Mouse (Mus musculus) olfactory bulb, adult 2 months (tissue): ENCODE measurements around the gene Slc4a3. TPM values are rescaled to one million over a fixed set of nuclear protein-coding genes. Genes with fewer than 3 reads are reported as not detected.

Source experiments
- H3K27ac ChIP-seq: fragments of 200-500 bp; 2 replicates; pipeline ENCODE4 v1.5.1; 2012; ENCODE audit warnings: low read depth, low read length; ENCODE audit not compliant: insufficient read depth
- H3K4me1 ChIP-seq: fragments of 200-500 bp; 2 replicates; pipeline ENCODE4 v1.6.1; 2012; ENCODE audit warnings: low read length; ENCODE audit not compliant: control insufficient read depth, insufficient read depth
- H3K4me3 ChIP-seq: fragments of 200-500 bp; 2 replicates; pipeline ENCODE4 v1.5.1; 2012; ENCODE audit warnings: mild to moderate bottlenecking, low read depth, low read length, moderate library complexity; ENCODE audit not compliant: insufficient read depth
- CTCF ChIP-seq: fragments of 200-500 bp; IDR thresholded peaks from 2 replicates; pipeline ENCODE4 v1.5.1; 2012; ENCODE audit warnings: low read depth, mild to moderate bottlenecking, low read length, moderate library complexity; ENCODE audit not compliant: insufficient read depth
- POLR2A ChIP-seq: fragments of 200-500 bp; IDR thresholded peaks from 2 replicates; pipeline ENCODE4 v1.6.1; 2012; ENCODE audit warnings: mild to moderate bottlenecking, low read depth, low read length, moderate library complexity; ENCODE audit not compliant: insufficient read depth
- WGBS: fragments of 180-500 bp; shearing (Covaris S2); methylation state at CpG from one replicate; pipeline ENCODE4 v1.1.7; 2018; 5-methylcytosine and 5-hydroxymethylcytosine counted together
- polyA plus RNA-seq: library from polyadenylated mRNA; stranded (reverse); fragments of >200 nt; gene quantifications from 2 replicates; pipeline ENCODE4 v1.2.4, GENCODE M21; 2012; ENCODE audit warnings: low replicate concordance; ENCODE audit not compliant: missing spikeins, insufficient read depth, insufficient read length

Slc4a3 gene
- not detected in 2 replicates for polyA plus RNA-seq

DNA sequence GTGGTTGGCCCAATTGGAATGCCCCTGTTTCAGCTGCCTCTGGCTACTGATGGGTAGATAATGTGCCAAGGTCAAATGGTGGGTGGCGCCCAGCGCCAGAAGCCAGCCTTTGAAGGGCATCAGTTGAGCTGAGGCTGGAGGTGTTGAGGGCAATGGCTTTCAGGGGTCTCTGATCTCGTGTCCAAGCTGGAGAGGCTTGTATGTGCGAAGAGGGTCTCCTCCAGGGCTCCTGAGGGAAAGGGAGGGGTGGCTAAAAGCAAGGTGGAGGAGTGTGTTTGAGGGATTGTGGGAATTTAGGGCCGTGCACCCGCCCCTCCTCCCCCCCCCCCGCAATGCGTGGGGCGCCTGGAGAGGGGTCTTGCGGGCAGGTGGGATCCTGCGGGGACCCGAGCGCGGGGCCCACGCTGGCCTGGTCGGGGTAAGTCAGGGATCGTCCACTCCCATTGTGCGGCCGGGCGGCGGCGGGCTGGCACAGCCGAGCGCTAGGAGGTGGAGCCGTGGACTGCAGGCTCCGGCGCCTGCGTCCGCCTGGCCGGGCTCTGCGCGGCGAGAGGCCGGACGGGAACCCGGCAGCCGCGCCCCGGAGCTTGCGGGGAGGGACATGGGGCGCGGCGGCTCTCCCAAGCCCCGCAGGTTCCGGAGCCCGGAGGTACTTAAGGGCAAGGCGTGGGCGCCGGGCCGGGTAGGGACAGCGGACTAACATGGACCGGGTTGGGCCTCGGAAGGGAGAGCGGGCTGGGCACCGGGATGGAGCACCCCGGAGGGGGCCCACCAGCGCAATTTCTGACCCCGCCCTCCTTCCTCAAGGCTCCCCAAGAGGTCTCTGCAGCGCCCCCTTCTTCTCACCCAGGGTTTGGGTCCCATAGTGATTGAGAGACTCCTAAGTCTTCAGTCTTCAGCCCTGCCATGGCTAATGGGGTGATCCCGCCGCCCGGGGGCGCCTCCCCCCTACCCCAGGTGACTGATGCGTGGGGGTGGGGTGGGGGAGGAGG lies at the start of gene Slc4a3:
TSS of gene Slc4a3 (plus strand) at position 302 of the 992 bp plus-strand sequence.
- peak within 1 kb of the TSS; percentile 97 for H3K4me3 ChIP-seq
- peaks cover 47% of the 10 kb centered on the region for H3K4me1 ChIP-seq
- peak within 1 kb of the TSS; percentile 96 for H3K27ac ChIP-seq
- WGBS = under 1% methylated on average over 58 of the region's 64 CpGs
- no peak for TF ChIP-seq CTCF
- peak; percentile 51; the same call in 1 of the 2 replicates for TF ChIP-seq POLR2A

GRCm38 (mm10) chr1:75498897-75499296 lies 47.2 kb upstream of the Slc4a3 start:
- WGBS = 95% methylated on average over 4 of the region's 4 CpGs
- H3K4me1 ChIP-seq = peaks cover 7% of the 10 kb centered on the region
- H3K27ac ChIP-seq = no peak overlapping the region
- TF ChIP-seq CTCF = no peak
- no peak for TF ChIP-seq POLR2A
- H3K4me3 ChIP-seq = no peak overlapping the region

- H3K4me3 ChIP-seq = no peak overlapping the region
- 80% methylated on average over 7 of the region's 7 CpGs for WGBS
- no peak overlapping the region for H3K27ac ChIP-seq
- H3K4me1 ChIP-seq = peaks cover 8% of the 10 kb centered on the region
- no peak for TF ChIP-seq POLR2A
These were observed 46.6 kb upstream of the Slc4a3 start for GRCm38 (mm10) chr1:75499441-75499840.

- H3K4me3 ChIP-seq = no peak overlapping the region
- WGBS = over 99% methylated on average over 9 of the region's 9 CpGs
- H3K4me1 ChIP-seq = peaks cover 18% of the 10 kb centered on the region
- TF ChIP-seq CTCF = no peak
- TF ChIP-seq POLR2A = no peak
- H3K27ac ChIP-seq = no peak overlapping the region
These were observed 44.2 kb upstream of the Slc4a3 start for GRCm38 (mm10) chr1:75501905-75502304.

- no peak for TF ChIP-seq CTCF
- TF ChIP-seq POLR2A = no peak
- Histone ChIP-seq H3K4me3 (no peak overlapping the region), H3K4me1 (peaks cover 21% of the 10 kb centered on the region), H3K27ac (no peak overlapping the region)
- WGBS = 86% methylated on average over 25 of the region's 25 CpGs
These were observed 43.0 kb upstream of the Slc4a3 start for GRCm38 (mm10) chr1:75502945-75503650.

DNA sequence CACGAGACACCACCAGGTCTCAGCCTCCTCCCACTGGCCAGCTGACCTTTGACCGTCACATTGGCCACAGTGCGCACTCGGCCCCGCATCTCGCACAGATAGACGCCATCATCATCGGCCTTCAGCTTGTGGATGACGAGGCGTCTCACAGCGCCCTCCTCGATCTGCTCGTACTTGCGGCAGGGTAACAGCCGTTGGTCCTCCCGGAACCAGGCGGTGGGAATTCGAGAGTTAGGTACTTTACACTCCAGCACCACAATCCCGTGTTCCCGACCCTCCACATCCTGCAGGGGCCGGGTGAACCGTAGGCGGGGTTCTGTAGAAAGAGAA lies 42.5 kb upstream of the Slc4a3 start:
- Histone ChIP-seq H3K4me1 (peaks cover 21% of the 10 kb centered on the region), H3K27ac (no peak overlapping the region), H3K4me3 (no peak overlapping the region)
- 81% methylated on average over 23 of the region's 23 CpGs for WGBS
- no peak for TF ChIP-seq POLR2A
- TF ChIP-seq CTCF = no peak

DNA sequence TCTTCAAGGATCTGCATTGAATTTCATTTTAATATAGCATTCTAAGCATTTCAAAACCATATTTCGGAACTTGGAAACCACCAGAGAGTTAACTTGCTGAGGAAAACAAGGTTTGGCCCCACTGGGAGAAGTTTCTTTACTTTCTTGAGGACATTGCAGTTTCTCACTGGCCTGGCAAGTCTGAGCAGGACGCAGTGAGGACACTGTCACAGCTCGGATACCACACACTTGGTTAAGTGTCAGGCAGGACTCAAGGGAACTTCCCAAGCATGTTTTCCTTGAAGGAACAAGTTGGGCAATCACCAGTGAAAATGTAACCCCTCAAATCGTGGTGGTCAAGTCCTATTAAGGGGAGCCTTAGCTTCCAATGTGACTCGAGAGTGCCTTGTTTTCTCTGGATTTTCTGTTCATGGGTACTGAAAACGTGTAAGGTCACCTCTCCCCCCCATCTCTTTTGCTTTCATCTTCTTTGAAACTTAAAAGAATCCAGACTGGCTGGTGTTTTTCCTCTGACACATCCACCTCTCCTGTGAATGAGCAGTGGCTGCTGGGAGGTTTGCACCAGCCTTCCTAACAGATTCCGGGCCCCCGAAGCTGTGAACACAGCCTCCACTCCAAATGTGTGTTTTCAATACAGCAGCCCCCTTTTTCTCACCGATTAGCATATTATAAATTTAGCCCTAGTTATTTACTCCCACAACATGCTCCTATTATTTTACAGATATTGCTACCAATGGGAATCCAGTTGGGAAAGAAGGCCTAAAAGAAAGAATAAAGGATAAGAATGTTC lies 41.6 kb upstream of the Slc4a3 start:
- TF ChIP-seq POLR2A (no peak), CTCF (no peak)
- Histone ChIP-seq H3K4me3 (no peak overlapping the region), H3K27ac (0 out of 2 replicates have a peak overlapping the region, but pooled peaks have one; percentile 15), H3K4me1 (peaks cover 25% of the 10 kb centered on the region)
- WGBS = 55% methylated on average over 9 of the region's 9 CpGs

DNA sequence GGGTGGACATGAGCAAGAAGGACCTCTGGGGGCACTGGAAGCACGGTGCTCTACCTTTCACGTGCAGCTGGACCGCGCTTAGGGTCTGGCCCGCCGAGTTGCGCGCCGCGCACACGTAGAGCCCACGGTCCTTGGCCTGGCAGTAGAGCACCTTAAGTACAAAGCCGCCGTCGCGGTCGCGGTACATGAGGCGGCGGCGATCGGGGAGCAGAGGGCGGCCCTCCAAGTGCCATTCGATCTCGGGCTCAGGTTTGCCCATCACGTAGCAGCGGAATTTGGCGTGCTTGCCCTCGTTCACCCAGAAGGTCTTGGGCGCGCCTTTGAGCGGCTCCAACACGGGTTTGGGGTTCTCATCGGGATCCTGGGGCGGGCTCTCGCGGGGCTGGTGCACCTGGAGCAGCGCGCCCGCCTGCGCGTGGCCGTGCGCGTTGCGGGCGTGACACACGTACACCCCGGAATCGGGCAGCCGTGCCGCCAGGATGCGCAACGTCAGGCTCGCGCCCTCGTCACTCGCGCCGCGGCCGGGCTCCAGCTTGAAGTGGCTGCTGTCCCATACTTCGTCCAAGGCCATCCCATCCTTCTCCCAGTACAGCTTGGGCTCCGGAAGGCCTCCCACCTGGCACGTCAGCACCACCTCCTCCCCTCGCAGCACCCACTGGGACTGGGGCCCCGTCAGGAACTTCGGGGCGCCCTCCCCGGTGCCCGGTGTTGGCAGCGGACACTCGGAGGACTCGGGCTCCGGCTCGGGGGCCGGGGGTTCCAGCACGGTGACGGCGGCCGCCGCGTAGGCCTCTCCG lies 40.7 kb upstream of the Slc4a3 start:
- Histone ChIP-seq H3K4me3 (peak overlapping the region; percentile 83), H3K27ac (peak overlapping the region; percentile 70), H3K4me1 (peaks cover 27% of the 10 kb centered on the region)
- TF ChIP-seq POLR2A = peak; percentile 55
- TF ChIP-seq CTCF = no peak
- under 1% methylated on average over 84 of the region's 84 CpGs for WGBS
